Mouse (Mus musculus) liver, embryonic 18 days (tissue): ENCODE results near the gene Csdc2. TPM values are rescaled to one million over a fixed set of nuclear protein-coding genes. Genes with fewer than 3 reads are reported as not detected.

Experiments used
- polyA plus RNA-seq: library from polyadenylated mRNA; depleted of rRNA; stranded (reverse); fragments of >200 nt; gene quantifications from 2 replicates; pipeline ENCODE4 v1.2.3, GENCODE M21; 2012; rRNA removed

The Csdc2 gene
- 0.61 and 0.79 TPM in 2 replicates for polyA plus RNA-seq

GRCm38 (mm10) chr15:81936679-81937078, at the start of gene Csdc2:
TSS of gene Csdc2 (plus strand) at chr15:81936759.

GRCm38 (mm10) chr15:81925760-81926445, 10.7 kb upstream of the Csdc2 start, which contains the start of gene Polr3h:
TSS of gene Polr3h (minus strand) at chr15:81926240.

GRCm38 (mm10) chr15:81960171-81961077, 23.9 kb downstream of the Csdc2 start, which contains the start of gene Pmm1:
TSS of gene Pmm1 (minus strand) at chr15:81960930.

GRCm38 (mm10) chr15:81980321-81980720, 43.8 kb downstream of the Csdc2 start, which contains the start of gene 1700029P11Rik:
TSS of gene 1700029P11Rik (plus strand) at chr15:81980540.

GRCm38 (mm10) chr15:81987646-81988045, 51.1 kb downstream of the Csdc2 start, which contains the start of gene Xrcc6:
TSS of gene Xrcc6 (plus strand) at chr15:81987835.

Other genes starting within 250 kb of the Csdc2 start
- 0.64 and 0.74 TPM in 2 replicates for gene Chadl, start 239.5 kb upstream of the Csdc2 start, polyA plus RNA-seq
- gene Zc3h7b, start 191.7 kb upstream of the Csdc2 start, polyA plus RNA-seq: 5.3 and 6.2 TPM in 2 replicates
- 34.1 and 37.9 TPM in 2 replicates for gene Rangap1, start 191.2 kb upstream of the Csdc2 start, polyA plus RNA-seq
- gene Tef, start 134.3 kb upstream of the Csdc2 start, polyA plus RNA-seq: 13.3 and 13.4 TPM in 2 replicates
- 7.6 and 8.2 TPM in 2 replicates for gene Tob2, start 78.0 kb upstream of the Csdc2 start, polyA plus RNA-seq
- gene Phf5a, start 64.8 kb upstream of the Csdc2 start, polyA plus RNA-seq: 41.4 and 42.2 TPM in 2 replicates
- 96.0 and 118 TPM in 2 replicates for gene Aco2, start 64.5 kb upstream of the Csdc2 start, polyA plus RNA-seq
- 8.2 and 8.8 TPM in 2 replicates for gene Polr3h, start 10.5 kb upstream of the Csdc2 start, polyA plus RNA-seq
- 11.5 and 11.7 TPM in 2 replicates for gene Pmm1, start 24.2 kb downstream of the Csdc2 start, polyA plus RNA-seq
- not detected in 2 replicates for gene 1700029P11Rik, start 43.8 kb downstream of the Csdc2 start, polyA plus RNA-seq
- 17.3 and 18.0 TPM in 2 replicates for gene Xrcc6, start 51.1 kb downstream of the Csdc2 start, polyA plus RNA-seq
- gene Desi1, start 97.1 kb downstream of the Csdc2 start, polyA plus RNA-seq: 12.0 and 12.1 TPM in 2 replicates
- 53.1 TPM in 2 replicates for gene Snu13, start 110.8 kb downstream of the Csdc2 start, polyA plus RNA-seq
- not detected in 2 replicates for gene 4930407I10Rik, start 122.4 kb downstream of the Csdc2 start, polyA plus RNA-seq
- gene Mei1, start 133.2 kb downstream of the Csdc2 start, polyA plus RNA-seq: not detected in 2 replicates
- gene Ccdc134, start 191.2 kb downstream of the Csdc2 start, polyA plus RNA-seq: 4.2 and 4.4 TPM in 2 replicates
- 24.5 and 28.5 TPM in 2 replicates for gene Srebf2, start 210.4 kb downstream of the Csdc2 start, polyA plus RNA-seq